Mouse (Mus musculus): ENCODE results near the gene Celf2.
"Not testable (repeated sequence)": the region's sequence is repeated elsewhere in the genome, so short reads cannot be mapped to it uniquely, and the experiment has no call there.

Gene Celf2

GRCm38 (mm10) chr2:6604347-6604746 is 905.0 kb downstream of the Celf2 start:
- in situ Hi-C loops (cut with MseI, MboI) = no loop called here

GRCm38 (mm10) chr2:6603880-6604279 is 905.5 kb downstream of the Celf2 start:
- in situ Hi-C loops (cut with MseI, MboI) = no loop called here

- in situ Hi-C loops (cut with MseI, MboI) = no loop called here
These were observed 907.2 kb downstream of the Celf2 start for GRCm38 (mm10) chr2:6602163-6602562.

GRCm38 (mm10) chr2:6598879-6599167 is 910.5 kb downstream of the Celf2 start:
- in situ Hi-C loops (cut with MseI, MboI) = no loop called here

- in situ Hi-C loops (cut with MseI, MboI) = no loop called here
These were observed 911.1 kb downstream of the Celf2 start for GRCm38 (mm10) chr2:6598124-6598878.

- in situ Hi-C loops (cut with MseI, MboI) = no loop called here
These were observed 914.6 kb downstream of the Celf2 start for GRCm38 (mm10) chr2:6594736-6595135.

- in situ Hi-C loops (cut with MseI, MboI) = no loop called here
These were observed 915.2 kb downstream of the Celf2 start for GRCm38 (mm10) chr2:6594160-6594559.

- in situ Hi-C loops (cut with MseI, MboI) = no loop called here
These were observed 915.6 kb downstream of the Celf2 start for GRCm38 (mm10) chr2:6593739-6594138.

- in situ Hi-C loops (cut with MseI, MboI) = no loop called here
These were observed 923.2 kb downstream of the Celf2 start for GRCm38 (mm10) chr2:6586122-6586681.

- in situ Hi-C loops (cut with MseI, MboI) = no loop called here
These were observed 924.2 kb downstream of the Celf2 start for GRCm38 (mm10) chr2:6585069-6585754.

- in situ Hi-C loops (cut with MseI, MboI) = no loop called here
These were observed 926.7 kb downstream of the Celf2 start for GRCm38 (mm10) chr2:6582711-6583110.

GRCm38 (mm10) chr2:6580066-6580465 is 929.3 kb downstream of the Celf2 start:
- in situ Hi-C loops (cut with MseI, MboI) = no loop called here

- in situ Hi-C loops (cut with MseI, MboI) = not testable (repeated sequence)
These were observed 934.0 kb downstream of the Celf2 start for GRCm38 (mm10) chr2:6575316-6575715.

GRCm38 (mm10) chr2:6573640-6574039 is 935.7 kb downstream of the Celf2 start:
- in situ Hi-C loops (cut with MseI, MboI) = no loop called here

GRCm38 (mm10) chr2:6572976-6573375 is 936.4 kb downstream of the Celf2 start:
- in situ Hi-C loops (cut with MseI, MboI) = no loop called here

GRCm38 (mm10) chr2:6569040-6569542 is 940.3 kb downstream of the Celf2 start:
- in situ Hi-C loops (cut with MseI, MboI) = no loop called here

- in situ Hi-C loops (cut with MseI, MboI) = no loop called here
These were observed 944.2 kb downstream of the Celf2 start for GRCm38 (mm10) chr2:6565175-6565574.

GRCm38 (mm10) chr2:6561337-6561736 is 948.0 kb downstream of the Celf2 start:
- in situ Hi-C loops (cut with MseI, MboI) = no loop called here

GRCm38 (mm10) chr2:6560802-6561201 is 948.6 kb downstream of the Celf2 start:
- in situ Hi-C loops (cut with MseI, MboI) = no loop called here

GRCm38 (mm10) chr2:6559581-6559980 is 949.8 kb downstream of the Celf2 start:
- in situ Hi-C loops (cut with MseI, MboI) = no loop called here

- in situ Hi-C loops (cut with MseI, MboI) = no loop called here
These were observed 950.8 kb downstream of the Celf2 start for GRCm38 (mm10) chr2:6558303-6559254.

GRCm38 (mm10) chr2:6557749-6558148 is 951.6 kb downstream of the Celf2 start:
- in situ Hi-C loops (cut with MseI, MboI) = no loop called here

Data from mouse trophoblast stem cell (cell line).